Mouse (Mus musculus) C2C12 (cell line): ENCODE results near the gene Inpp5e. TPM values are rescaled to one million over a fixed set of nuclear protein-coding genes. Genes with fewer than 3 reads are reported as not detected.
"Not testable (repeated sequence)": the region's sequence is repeated elsewhere in the genome, so short reads cannot be mapped to it uniquely, and the experiment has no call there.

Experiments
- H3K27me3 ChIP-seq: one replicate; pipeline ENCODE4 v1.6.1; 2011; ENCODE audit not compliant: control insufficient read depth, insufficient read depth, insufficient read length
- H3K36me3 ChIP-seq: one replicate; pipeline ENCODE4 v1.6.1; 2011; ENCODE audit not compliant: control insufficient read depth, insufficient read depth
- H3K4me3 ChIP-seq: one replicate; pipeline ENCODE4 v1.5.1; 2011; ENCODE audit warnings: mild to moderate bottlenecking, control low read depth; ENCODE audit not compliant: poor library complexity, insufficient read depth, severe bottlenecking
- H3K79me2 ChIP-seq: one replicate; pipeline ENCODE4 v1.6.1; 2011; ENCODE audit not compliant: control insufficient read depth, insufficient read depth
- H3K79me3 ChIP-seq: one replicate; pipeline ENCODE4 v1.6.1; 2011; ENCODE audit warnings: low read depth, control low read depth
- H3ac ChIP-seq: one replicate; pipeline ENCODE3; 2011; ENCODE audit warnings: low read depth; ENCODE audit not compliant: control insufficient read depth, insufficient read length
- CEBPB ChIP-seq: IDR thresholded peaks from one replicate; pipeline ENCODE4 v1.6.1; 2011; ENCODE audit warnings: low read depth, mild to moderate bottlenecking, control low read depth, moderate library complexity
- CTCF ChIP-seq: IDR thresholded peaks from one replicate; pipeline ENCODE4 v1.5.1; 2011; ENCODE audit not compliant: control insufficient read depth, insufficient read depth, insufficient read length
- FOSL1 ChIP-seq: IDR thresholded peaks from one replicate; pipeline ENCODE4 v1.8.0; 2011; ENCODE audit warnings: mild to moderate bottlenecking, low read length; ENCODE audit not compliant: poor library complexity, insufficient read depth, severe bottlenecking
- MAX ChIP-seq: IDR thresholded peaks from one replicate; pipeline ENCODE4 v1.6.1; 2011; ENCODE audit warnings: mild to moderate bottlenecking, control low read depth
- MYOD1 ChIP-seq: IDR thresholded peaks from one replicate; pipeline ENCODE4 v1.6.1; 2011; ENCODE audit warnings: low read depth; ENCODE audit not compliant: control insufficient read depth, insufficient read length
- MYOG ChIP-seq: IDR thresholded peaks from one replicate; pipeline ENCODE4 v1.6.1; 2011; ENCODE audit not compliant: control insufficient read depth, insufficient read length; ENCODE audit errors: extremely low read depth
- USF1 ChIP-seq: IDR thresholded peaks from one replicate; pipeline ENCODE4 v1.6.1; 2011; ENCODE audit warnings: low read depth, mild to moderate bottlenecking, control low read depth, moderate library complexity
- polyA plus RNA-seq: library from polyadenylated mRNA; unstranded; fragments of >200 nt; fragmentation: generic; extraction: Trizol; gene quantifications from one replicate; pipeline ENCODE4 v1.2.1, GENCODE M21; 2012; ENCODE audit warnings: missing spikeins

Gene Inpp5e
- polyA plus RNA-seq, 1 experiment: 8.3 TPM

GRCm38 (mm10) chr2:26387713-26388112 is 21.3 kb downstream of the Inpp5e start:
- H3ac ChIP-seq: peak overlapping the region; percentile 8
- H3K27me3 ChIP-seq: no peaks in the 10 kb centered on the region
- H3K36me3 ChIP-seq: peaks cover 78% of the 10 kb centered on the region
- H3K79me2 ChIP-seq: peaks cover 66% of the 10 kb centered on the region
- TF ChIP-seq CEBPB: no peak
- no peak for TF ChIP-seq USF1
- no peak for TF ChIP-seq CTCF
- TF ChIP-seq MYOG: no peak
- no peak for TF ChIP-seq MYOD1
- TF ChIP-seq FOSL1: no peak
- H3K79me3 ChIP-seq: peaks cover 44% of the 10 kb centered on the region
- no peak overlapping the region for H3K4me3 ChIP-seq

- Histone ChIP-seq H3K79me2 (peaks cover 31% of the 10 kb centered on the region), H3K36me3 (peaks cover 69% of the 10 kb centered on the region), H3ac (peak overlapping the region; percentile 37), H3K4me3 (peak overlapping the region; percentile 84), H3K79me3 (peaks cover 16% of the 10 kb centered on the region)
- H3K27me3 ChIP-seq: not testable (repeated sequence)
These were observed 28.1 kb downstream of the Inpp5e start for GRCm38 (mm10) chr2:26380871-26381270.

GRCm38 (mm10) chr2:26380131-26380771 is 28.8 kb downstream of the Inpp5e start, which contains the start of gene Snapc4:
TSS of gene Snapc4 (minus strand) at chr2:26380653.
- peaks cover 67% of the 10 kb centered on the region for H3K36me3 ChIP-seq
- TF ChIP-seq CTCF: no peak
- TF ChIP-seq MYOG: no peak
- peak; percentile 92 for TF ChIP-seq MAX

GRCm38 (mm10) chr2:26372396-26372795 is 36.6 kb downstream of the Inpp5e start:
- Histone ChIP-seq H3ac (peak overlapping the region; percentile 36), H3K27me3 (no peaks in the 10 kb centered on the region), H3K79me3 (no peaks in the 10 kb centered on the region), H3K36me3 (peaks cover 90% of the 10 kb centered on the region), H3K79me2 (no peaks in the 10 kb centered on the region), H3K4me3 (no peak overlapping the region)
- no peak for TF ChIP-seq CEBPB
- no peak for TF ChIP-seq FOSL1
- TF ChIP-seq USF1: no peak
- TF ChIP-seq CTCF: no peak
- no peak for TF ChIP-seq MYOG
- no peak for TF ChIP-seq MAX
- no peak for TF ChIP-seq MYOD1

More at GRCm38 (mm10) chr2:26380131-26380771, 28.8 kb downstream of the Inpp5e start, which contains the start of gene Snapc4:
- H3K27me3 ChIP-seq: no peaks in the 10 kb centered on the region
- peaks cover 25% of the 10 kb centered on the region for H3K79me2 ChIP-seq
- H3K4me3 ChIP-seq: peak within 1 kb of the TSS; percentile 84
- H3ac ChIP-seq: peak within 1 kb of the TSS; percentile 97
- peaks cover 16% of the 10 kb centered on the region for H3K79me3 ChIP-seq

GRCm38 (mm10) chr2:26368572-26368971 is 40.4 kb downstream of the Inpp5e start:
- H3ac ChIP-seq: no peak overlapping the region
- no peak overlapping the region for H3K4me3 ChIP-seq
- H3K79me3 ChIP-seq: no peaks in the 10 kb centered on the region
- H3K79me2 ChIP-seq: no peaks in the 10 kb centered on the region
- no peaks in the 10 kb centered on the region for H3K27me3 ChIP-seq
- TF ChIP-seq MYOD1 (no peak), MYOG (no peak), CEBPB (no peak), MAX (no peak), FOSL1 (no peak), CTCF (no peak)
- peaks cover 91% of the 10 kb centered on the region for H3K36me3 ChIP-seq

GRCm38 (mm10) chr2:26367911-26368310 is 41.1 kb downstream of the Inpp5e start:
- Histone ChIP-seq H3K4me3 (no peak overlapping the region), H3K79me3 (no peaks in the 10 kb centered on the region), H3K36me3 (peaks cover 89% of the 10 kb centered on the region), H3K27me3 (no peaks in the 10 kb centered on the region), H3K79me2 (no peaks in the 10 kb centered on the region), H3ac (no peak overlapping the region)
- no peak for TF ChIP-seq USF1
- no peak for TF ChIP-seq MYOG
- TF ChIP-seq FOSL1: no peak
- no peak for TF ChIP-seq CEBPB
- TF ChIP-seq CTCF: no peak
- TF ChIP-seq MYOD1: no peak
- TF ChIP-seq MAX: no peak
